Mouse (Mus musculus): ENCODE results near the gene Col6a4.

Gene Col6a4

GRCm38 (mm10) chr9:106073956-106074355, 22.6 kb downstream of the Col6a4 start:
- DNase-seq (ENCODE audit: low spot score) = no peak

- DNase-seq (ENCODE audit: low spot score) = no peak
Measured at GRCm38 (mm10) chr9:106071651-106072050, 24.9 kb downstream of the Col6a4 start.

- DNase-seq (ENCODE audit: low spot score) = no peak
Measured at GRCm38 (mm10) chr9:106053446-106053845, 43.1 kb downstream of the Col6a4 start.

DNA sequence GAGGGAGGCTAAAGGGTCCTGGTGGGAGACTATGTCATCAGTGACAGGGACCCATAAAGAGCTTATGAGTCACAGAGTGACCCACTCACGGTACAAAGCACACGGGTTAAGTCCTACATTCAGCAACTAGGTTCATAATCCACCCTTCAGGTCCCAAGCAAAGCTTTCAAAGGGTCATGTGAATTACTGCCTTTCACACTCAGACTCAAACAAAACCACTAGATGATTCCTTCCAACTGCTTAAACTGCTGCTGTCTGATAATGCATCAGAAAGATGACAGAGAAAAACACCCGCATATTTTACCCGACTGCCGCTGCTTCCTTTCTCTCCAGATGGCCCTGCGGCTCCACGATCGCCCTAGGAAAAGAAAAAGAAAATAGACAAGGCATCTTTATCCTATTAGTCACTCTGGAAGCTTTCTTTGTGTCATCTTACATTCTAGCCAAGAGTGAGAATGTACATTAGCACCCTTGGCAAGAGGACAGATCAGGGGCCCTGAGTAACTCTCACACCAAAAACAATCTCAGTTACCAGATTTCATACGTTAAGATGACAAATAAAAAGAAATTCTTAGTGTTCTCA, 52.6 kb downstream of the Col6a4 start:
- DNase-seq (ENCODE audit: low spot score) = no peak

- DNase-seq (ENCODE audit: low spot score) = no peak
Measured at GRCm38 (mm10) chr9:106039915-106040659, 56.5 kb downstream of the Col6a4 start.

DNA sequence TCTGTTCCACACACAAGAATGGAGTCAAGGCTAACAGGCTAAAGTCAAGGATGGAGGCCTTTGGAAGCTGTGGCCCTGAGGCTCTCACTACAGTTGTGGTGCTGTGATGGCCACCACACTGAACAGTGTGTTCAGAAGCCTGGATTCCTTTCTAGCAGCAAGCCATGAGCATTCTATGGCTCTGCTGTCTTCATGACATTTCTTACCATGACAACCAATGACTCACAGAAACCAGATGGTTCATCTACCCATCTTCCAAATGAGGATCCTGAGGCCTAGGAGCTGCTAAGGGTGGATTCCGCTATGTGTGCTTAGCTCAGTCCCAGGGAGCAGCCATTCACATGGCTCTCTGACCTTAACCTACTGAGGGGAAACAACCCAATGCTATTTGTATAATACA, 57.3 kb downstream of the Col6a4 start:
- no peak for DNase-seq (ENCODE audit: low spot score)

DNA sequence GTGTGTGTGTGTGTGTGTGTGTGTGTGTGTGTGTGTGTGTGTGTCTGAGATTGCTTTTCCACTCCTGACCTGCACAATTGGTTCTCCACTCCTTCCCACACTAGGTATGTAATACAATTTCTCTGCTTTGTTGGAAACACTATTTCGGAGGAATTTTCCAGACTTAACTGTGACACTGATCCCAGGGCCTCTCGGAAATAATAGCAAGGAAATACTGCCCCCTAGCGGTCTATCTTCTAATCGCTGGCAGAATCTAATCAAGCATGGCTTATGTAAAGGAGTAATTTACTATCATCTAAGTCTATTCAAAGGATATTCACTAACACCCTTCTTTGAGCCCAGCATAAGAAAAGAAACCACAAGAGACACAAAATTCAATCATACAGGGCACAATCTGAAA, 57.7 kb downstream of the Col6a4 start:
- peak; percentile 87 for DNase-seq (ENCODE audit: low spot score)

- DNase-seq (ENCODE audit: low spot score) = no peak
Measured at GRCm38 (mm10) chr9:106015666-106016065, 80.9 kb downstream of the Col6a4 start.

GRCm38 (mm10) chr9:106013139-106013538, 83.4 kb downstream of the Col6a4 start:
- DNase-seq (ENCODE audit: low spot score) = no peak

DNA sequence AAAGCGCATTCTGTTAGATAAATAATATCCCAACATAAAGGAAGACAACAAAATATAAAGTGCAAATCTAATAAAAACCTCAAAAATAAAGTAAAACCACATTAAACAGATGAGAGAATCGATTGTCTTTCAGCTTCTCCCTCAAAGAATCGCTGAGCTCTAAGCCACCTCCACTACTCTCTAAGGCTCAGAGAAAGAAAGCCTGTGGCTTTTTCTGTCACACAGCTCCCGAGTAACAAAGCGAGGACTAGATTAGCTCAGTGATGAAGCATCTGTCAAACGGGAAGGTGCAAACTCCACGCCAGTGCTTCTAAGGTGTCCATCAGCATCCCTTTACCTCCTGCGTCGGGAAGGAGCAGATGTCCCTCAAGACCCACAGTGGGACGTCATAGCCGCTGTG, 98.6 kb downstream of the Col6a4 start:
- no peak for DNase-seq (ENCODE audit: low spot score)

DNA sequence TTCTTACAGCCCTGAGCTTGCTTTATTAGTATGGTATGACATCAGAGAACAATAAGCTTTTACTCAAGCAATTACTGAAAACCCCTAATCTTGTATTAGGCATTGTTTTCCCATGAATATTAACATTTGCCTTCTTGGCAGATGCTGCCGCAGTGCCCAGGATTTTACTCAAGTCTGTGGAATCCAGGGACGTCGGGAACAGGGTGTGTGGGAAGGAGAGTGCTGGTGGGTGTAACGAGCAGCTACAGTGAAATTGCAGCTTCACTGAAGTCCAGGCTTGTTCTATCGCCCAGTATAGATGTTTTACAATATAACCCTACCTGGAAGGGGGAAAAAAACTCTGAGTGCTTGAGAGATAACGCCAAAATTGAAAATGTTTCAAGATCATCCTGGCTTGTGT, 104.2 kb downstream of the Col6a4 start:
- no peak for DNase-seq (ENCODE audit: low spot score)

GRCm38 (mm10) chr9:105990099-105990498, 106.5 kb downstream of the Col6a4 start:
- no peak for DNase-seq (ENCODE audit: low spot score)

DNA sequence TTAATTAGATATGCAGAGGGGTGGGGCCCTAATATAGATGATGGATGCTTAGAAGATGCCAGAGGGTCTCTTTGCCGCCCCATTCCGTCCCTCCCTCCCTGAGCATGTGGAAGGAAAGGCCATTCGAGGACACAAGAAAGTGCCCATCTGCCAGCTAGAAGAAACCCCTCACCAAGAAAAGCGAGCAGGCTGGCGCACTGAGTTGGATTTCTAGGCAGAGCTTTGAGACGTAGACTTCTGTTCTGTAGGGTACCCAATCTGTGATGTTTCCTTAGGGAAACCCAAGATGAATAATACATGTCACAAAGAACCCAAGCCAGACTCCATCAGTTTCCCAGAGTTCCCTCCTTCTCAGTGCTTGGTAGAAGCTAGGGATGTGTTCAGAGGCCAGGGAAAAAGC, 107.1 kb downstream of the Col6a4 start:
- no peak for DNase-seq (ENCODE audit: low spot score)

- DNase-seq (ENCODE audit: low spot score) = peak; percentile 68
Measured at GRCm38 (mm10) chr9:105988096-105988495, 108.5 kb downstream of the Col6a4 start.

DNA sequence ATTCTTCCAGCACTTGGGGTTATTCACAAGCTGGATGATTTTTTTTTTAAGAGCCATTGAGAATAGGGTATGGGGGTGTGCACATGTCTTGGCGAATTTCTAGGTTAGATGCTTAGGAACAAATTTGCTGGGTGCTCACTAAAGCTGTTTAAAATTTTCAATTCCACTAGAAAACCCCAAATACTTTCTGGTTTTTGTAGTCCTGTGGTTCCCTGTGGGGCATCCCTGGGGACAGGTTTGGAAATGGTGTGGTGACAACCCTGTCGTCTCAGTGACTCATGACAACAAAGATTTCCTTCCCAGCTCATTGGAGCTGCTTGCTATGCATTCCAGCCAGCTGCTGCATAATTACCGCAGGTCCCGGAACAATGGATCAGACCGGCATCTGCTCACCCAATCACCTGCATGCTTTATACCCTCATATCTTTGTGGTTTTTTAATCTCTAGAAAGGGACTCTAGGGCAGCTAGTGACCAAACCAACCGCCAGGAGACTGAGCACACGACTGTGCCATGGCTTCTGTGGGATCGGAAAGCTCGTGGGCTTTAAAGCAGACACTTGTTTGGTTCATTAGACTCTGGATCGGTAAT, 111.6 kb downstream of the Col6a4 start:
- peak; percentile 29 for DNase-seq (ENCODE audit: low spot score)

DNA sequence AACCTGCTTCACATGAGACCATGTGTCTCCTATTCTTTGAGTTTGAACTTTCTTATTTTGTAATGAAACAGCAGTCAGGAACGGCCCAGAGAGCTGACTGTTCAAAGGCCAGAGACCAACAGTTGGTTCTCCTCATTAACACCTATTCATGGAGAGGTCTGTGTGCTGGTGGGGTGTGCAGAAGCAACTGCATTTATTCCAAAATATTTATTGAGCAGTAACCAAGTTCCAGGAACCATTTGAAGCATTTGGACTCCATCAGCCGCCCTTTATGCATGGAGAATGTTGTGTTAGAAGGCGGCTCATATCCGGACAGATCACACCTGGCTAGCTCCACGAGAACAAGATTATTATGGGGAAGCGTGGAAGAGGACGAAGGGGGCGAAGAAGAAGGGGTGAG, 118.1 kb downstream of the Col6a4 start:
- DNase-seq (ENCODE audit: low spot score) = no peak

- no peak for DNase-seq (ENCODE audit: low spot score)
Measured at GRCm38 (mm10) chr9:105976871-105977270, 119.7 kb downstream of the Col6a4 start.

GRCm38 (mm10) chr9:105976314-105976713, 120.3 kb downstream of the Col6a4 start:
- DNase-seq (ENCODE audit: low spot score) = no peak

- DNase-seq (ENCODE audit: low spot score) = no peak
Measured at GRCm38 (mm10) chr9:105973736-105974135, 122.8 kb downstream of the Col6a4 start.

DNA sequence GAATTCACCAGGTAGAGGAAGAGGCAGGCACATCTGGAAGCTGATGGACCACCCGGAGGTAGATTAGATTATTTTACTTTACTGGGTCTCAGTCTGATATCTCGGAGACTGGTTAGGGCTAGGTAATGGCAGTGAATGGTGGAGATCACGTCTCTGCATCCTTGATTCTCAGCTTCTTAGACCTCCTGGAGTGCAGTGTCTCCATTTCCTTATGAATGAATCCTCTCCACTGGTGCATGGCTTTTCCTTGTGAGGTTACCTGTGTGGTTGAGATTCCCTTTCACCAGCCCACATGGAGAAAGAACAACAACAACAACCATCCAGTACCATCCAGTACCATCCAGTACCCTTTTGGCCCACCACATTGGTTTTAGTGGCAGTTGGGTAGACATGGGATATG, 124.6 kb downstream of the Col6a4 start:
- no peak for DNase-seq (ENCODE audit: low spot score)

DNA sequence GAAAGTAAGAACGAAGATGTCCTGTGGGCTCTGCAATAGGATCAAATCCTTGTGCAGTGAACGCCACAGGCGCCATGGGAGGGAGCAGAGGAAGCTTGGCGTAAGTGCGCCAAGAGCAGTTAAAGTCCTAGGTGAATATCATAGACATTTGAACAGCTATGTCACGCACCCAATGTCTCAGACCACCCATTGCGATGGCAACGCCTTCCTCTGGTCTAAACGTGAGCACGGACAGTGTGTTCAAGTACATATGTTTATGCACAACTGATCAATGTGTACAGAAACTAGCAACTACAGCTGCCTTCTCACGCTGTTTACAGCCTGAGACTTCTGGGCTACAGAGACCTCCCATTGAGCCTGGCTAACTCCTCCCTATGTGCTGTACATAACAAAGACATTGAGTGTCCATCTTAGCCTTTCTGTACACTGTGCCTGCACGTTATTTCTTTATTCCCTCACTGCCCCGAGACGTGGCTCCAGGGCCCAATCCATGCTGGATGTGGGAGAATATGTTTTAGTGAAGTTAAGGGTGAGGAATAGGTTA, 125.2 kb downstream of the Col6a4 start:
- no peak for DNase-seq (ENCODE audit: low spot score)

DNA sequence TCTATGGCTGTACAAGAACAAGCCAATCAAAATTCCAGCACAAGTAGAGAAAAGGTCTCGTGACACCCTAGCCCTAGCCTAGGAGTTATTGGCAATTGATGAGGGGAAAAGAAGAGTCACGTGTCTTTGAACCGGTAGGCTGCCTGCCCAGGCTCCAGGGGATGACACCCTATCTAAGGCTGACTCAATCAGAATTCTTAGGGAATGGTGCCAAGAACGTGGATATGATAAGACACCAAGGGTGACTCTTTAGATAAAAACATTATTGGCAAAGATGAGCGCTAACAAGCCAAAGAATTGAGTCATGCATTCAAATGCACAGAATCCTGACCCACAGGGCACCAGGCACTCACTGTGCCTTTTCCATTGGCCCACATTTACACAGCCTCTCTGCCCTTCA, 125.7 kb downstream of the Col6a4 start:
- no peak for DNase-seq (ENCODE audit: low spot score)

- DNase-seq (ENCODE audit: low spot score) = no peak
Measured at GRCm38 (mm10) chr9:105967976-105968375, 128.6 kb downstream of the Col6a4 start.
